Mouse (Mus musculus) left cerebral cortex, adult 8-10 months (tissue): ENCODE results near the gene Zfp593. TPM values are rescaled to one million over a fixed set of nuclear protein-coding genes. Genes with fewer than 3 reads are reported as not detected.

Experiments used
- DNase-seq, 2 experiments: peaks; one replicate each; pipeline ENCODE4 v3.0.0; 2022; ENCODE audit warnings: low spot score in 2 of 2
- total RNA-seq, 4 experiments: library from RNA; stranded (reverse); gene quantifications; 2 replicates each; pipeline ENCODE4 v1.2.4; 2022

Zfp593 gene
- total RNA-seq, 4 experiments from 2014 or later, result 10.9 to 12.1 (median 11.3) TPM

DNA sequence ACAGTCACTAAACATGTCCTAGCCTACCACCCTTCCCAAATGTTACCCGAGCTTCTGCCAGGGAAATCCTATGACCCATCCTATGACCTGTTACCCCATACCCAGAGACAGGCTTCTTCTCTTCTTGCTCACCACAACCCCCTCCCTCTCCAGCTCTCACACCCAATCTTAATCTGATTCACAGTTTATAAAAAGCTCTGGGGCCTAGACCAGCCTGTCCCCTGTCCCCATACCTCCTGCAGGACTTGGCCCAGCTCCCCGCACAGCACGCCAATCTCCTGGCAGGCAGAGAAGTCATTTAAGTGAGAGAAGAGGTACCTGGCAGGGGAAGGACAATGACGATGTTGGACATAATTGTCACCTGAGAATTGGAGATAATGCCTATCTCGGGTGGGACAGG, 10.5 kb downstream of the Zfp593 start:
- no peak for DNase-seq

DNA sequence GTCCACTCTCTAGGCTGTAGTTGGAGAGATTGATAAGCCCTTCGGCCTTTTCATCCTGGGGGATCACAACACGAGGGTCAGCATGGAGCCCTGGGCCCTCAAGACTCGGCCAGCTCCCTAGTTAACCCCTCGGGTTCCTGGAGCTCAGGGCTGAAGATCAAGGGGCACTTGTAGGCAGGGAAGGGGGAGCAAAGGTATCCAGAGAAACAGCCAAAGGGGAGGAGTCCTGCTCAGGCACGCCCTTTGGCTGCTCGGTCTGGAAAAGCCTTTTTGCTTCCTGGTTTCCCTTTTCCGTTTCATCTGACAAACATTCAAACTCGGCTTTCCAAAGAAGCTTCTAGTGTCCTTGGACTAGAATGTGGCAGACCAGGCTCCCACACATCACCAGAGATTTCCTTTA, 15.0 kb downstream of the Zfp593 start:
- no peak for DNase-seq

DNA sequence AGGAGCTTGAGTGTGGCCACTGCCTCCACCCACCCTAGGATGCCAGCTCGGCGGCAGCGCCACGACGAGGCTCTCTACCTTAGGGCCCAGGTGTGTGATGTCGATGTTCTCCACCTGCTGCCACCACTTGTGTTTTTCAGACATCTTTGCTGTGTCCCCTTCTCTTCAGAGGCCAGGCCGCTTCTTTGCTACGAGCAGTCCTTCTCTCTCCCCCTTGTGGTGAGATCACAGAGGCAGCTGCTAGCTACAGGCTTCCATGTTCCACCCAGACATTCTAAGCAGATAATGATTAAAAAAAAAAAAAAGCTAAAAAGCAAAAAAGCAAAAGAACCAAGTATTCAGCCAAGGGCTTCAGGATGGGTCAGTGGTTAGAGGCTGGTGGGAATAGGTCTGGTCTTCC, 18.2 kb downstream of the Zfp593 start, which contains the start of gene Catsper4:
Gene Catsper4, minus strand, starts transcription at position 190 of the 400 bp plus-strand sequence.
- no peak for DNase-seq

DNA sequence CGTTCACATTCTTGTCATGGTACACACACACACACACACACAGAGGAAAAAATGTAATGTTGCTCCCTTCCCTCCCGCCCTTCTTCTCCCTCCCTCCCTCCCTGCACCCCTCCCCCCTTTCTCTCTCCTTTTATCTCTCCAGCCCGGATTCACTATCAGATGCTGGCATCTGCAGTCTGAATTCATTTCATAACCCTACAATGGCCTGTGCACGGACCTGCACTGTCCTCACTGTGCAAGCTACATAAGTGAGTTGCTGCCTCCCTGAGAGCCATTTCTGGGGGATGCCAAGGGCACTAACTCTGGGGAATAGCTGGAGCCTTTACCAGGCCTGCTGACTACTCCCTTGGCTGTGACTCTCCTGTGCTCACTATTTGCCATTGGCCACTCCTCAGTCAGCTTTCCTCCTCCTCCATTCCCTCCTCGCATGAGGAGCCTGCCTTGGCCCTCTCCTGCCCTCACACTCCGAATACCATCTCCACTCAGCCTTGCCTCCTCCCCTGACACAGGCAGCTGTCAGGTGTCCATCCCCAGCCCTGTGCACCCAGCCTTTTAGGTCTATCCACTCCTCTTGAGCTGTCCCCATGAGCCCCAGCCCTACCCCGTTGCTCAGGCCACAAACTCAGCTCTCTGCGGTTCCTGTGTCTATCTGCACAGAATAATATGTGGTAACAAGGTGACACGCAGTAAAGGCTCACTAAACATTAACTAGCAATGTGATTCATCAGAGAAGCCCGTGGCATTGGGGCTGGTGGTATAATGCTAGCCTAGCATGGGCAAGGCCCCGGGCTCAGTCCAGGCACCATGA, 22.4 kb downstream of the Zfp593 start:
- no peak for DNase-seq

DNA sequence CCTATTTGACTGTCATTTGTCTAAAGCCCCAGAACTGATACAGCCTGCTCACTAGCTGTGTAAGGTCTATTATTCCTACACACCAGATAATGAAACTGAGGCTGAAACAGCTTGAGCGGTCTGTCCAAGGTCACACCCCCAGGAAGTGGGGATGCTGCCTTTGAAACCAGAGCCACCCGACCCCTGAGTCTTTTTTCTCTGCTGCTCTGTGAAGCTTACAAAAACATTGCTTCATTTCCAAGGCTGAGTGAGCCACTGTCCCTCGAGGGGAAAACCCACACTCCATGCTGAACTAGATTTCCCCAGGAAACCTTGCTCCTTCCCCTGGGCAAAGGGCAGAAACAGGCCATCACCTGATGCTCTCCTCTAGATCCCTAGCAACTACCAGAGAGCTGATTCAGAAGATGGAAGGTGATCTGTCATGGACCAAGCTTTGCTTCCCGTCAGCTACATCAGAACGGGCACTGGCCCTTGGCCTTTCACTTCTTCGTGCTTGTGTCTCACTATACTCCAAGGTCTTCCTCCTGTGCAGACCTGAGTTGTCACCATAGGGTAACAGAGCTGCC, 38.8 kb downstream of the Zfp593 start:
- no peak for DNase-seq

DNA sequence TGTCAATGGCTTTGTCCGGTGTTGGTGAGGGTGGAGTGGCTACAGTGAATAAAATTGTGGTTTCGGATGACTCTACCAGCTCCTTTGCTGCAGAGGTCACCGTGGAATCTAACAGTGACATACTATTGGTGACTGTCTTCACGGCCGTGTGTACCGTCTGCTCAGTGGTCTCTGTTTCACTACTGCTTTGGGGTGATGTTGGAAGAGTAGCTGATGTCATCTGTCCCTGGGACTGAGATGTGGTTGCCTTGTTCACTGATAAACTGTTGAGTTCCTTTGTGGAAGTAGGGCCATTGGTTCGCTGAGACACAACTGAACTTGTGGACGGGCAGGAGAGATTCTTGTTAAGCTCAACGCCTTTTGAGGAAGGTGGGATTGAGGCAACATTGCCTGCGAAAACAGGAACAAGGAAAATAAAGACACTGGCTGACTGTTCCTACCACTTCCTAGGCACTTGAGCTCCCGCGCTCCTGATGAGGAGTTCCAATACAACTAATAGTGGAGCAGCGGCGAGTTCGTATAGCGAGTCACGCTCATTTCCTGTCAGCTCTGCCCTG, 42.0 kb downstream of the Zfp593 start:
- no peak for DNase-seq

DNA sequence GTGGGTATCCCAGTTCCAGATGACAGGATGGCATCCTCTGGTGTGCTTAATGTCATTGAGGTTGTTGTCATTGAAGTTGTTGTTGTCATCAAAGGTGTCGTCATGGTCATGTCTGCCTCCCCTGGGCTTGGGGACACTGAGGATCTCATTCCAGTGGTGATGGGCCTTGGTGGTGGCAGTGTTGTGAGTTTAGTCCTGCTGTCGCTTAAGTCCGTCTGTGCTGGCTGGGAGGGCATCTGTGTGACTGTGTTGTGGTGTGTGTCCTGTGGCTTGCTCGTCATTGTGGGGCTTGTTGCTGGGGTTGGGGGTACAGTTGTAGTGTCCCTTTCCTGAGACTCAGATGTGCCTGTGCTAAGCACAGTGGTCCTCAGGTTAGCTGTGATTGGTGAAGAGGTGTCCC, 42.5 kb downstream of the Zfp593 start, which contains the start of gene Gm7534:
Gene Gm7534, minus strand, starts transcription at position 101 of the 400 bp plus-strand sequence.
- no peak for DNase-seq

DNA sequence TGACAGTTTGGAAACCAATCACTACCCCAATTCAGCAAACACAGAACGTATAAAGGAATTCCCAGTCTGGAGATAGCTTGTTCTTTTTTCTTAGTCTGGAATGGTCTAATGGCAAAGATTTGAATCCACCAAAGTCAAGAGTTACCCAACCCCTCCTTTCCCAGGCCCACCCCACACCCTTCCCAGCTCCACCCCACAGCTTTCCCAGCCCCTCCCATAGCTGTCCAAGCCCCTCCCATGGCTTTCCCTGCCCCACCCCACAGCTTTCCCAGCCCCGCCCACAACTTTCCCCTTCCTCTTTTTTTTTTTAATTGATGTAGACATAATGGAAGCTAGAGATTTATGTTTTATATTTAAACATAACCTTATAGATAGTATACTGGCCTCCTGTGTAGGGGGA, 46.0 kb downstream of the Zfp593 start:
- DNase-seq, result no peak

Other genes starting within 250 kb of the Zfp593 start
- gene Dhdds, start 244.7 kb downstream of the Zfp593 start, total RNA-seq, result 10 to 100 TPM; 63.6 to 73.6 (median 68.4) TPM
- not detected for gene Lin28a, start 226.8 kb downstream of the Zfp593 start, total RNA-seq
- gene Zfp683, start 191.8 kb downstream of the Zfp593 start, total RNA-seq, result not detected
- gene Crybg2, start 184.8 kb downstream of the Zfp593 start, total RNA-seq, result 1 to 10 TPM; 3.6 to 6.8 (median 5.8) TPM
- gene Cd52, start 150.5 kb downstream of the Zfp593 start, total RNA-seq, result 10 to 100 TPM in 2 of 4 experiments, 1 to 10 TPM in 2; 2.5 to 32.5 (median 12.8) TPM
- gene Ubxn11, start 143.0 kb downstream of the Zfp593 start, total RNA-seq, result 10 to 100 TPM; 33.5 to 51.3 (median 43.0) TPM
- 100 to 1,000 TPM; 192 to 255 (median 224) TPM for gene Sh3bgrl3, start 116.8 kb downstream of the Zfp593 start, total RNA-seq
- 10 to 100 TPM; 17.1 to 18.7 (median 17.7) TPM for gene Cep85, start 58.5 kb downstream of the Zfp593 start, total RNA-seq
- not detected for gene Gm7534, start 42.6 kb downstream of the Zfp593 start, total RNA-seq
- not detected for gene Catsper4, start 18.2 kb downstream of the Zfp593 start, total RNA-seq
- under 1 TPM in 3 of 4 experiments, not detected in 1; 0.36 to 0.74 (median 0.57) TPM for gene Cnksr1, start 7.2 kb downstream of the Zfp593 start, total RNA-seq
- not detected for gene E130218I03Rik, start 1.9 kb downstream of the Zfp593 start, total RNA-seq
- not detected for gene Gm30191, start 1.3 kb upstream of the Zfp593 start, total RNA-seq
- gene Grrp1, start 8.5 kb upstream of the Zfp593 start, total RNA-seq, result 1 to 10 TPM; 2.6 to 4.3 (median 3.5) TPM
- gene Pdik1l, start 42.3 kb upstream of the Zfp593 start, total RNA-seq, result 10 to 100 TPM; 15.8 to 22.4 (median 19.3) TPM
- under 1 TPM; 0.28 to 0.70 (median 0.53) TPM for gene Trim63, start 69.5 kb upstream of the Zfp593 start, total RNA-seq
- under 1 TPM in 2 of 4 experiments, not detected in 2; 0.16 to 0.23 TPM for gene Slc30a2, start 97.6 kb upstream of the Zfp593 start, total RNA-seq
- gene Extl1, start 138.3 kb upstream of the Zfp593 start, total RNA-seq, result 10 to 100 TPM; 42.7 to 51.5 (median 47.1) TPM
- 1 to 10 TPM; 5.8 to 8.7 (median 6.8) TPM for gene Pafah2, start 150.7 kb upstream of the Zfp593 start, total RNA-seq
- 1,000 to 10,000 TPM in 1 of 4 experiments, 100 to 1,000 TPM in 3; 935 to 1,017 (median 942) TPM for gene Stmn1, start 222.7 kb upstream of the Zfp593 start, total RNA-seq